Mouse (Mus musculus) cortical plate, adult 2 months (tissue): ENCODE data around the gene Rhox2b.
"Not testable (repeated sequence)": the region's sequence is repeated elsewhere in the genome, so short reads cannot be mapped to it uniquely, and the experiment has no call there.

Experiments used
- CTCF ChIP-seq: fragments of 200-500 bp; IDR thresholded peaks from 2 replicates; pipeline ENCODE4 v1.5.1; 2011; ENCODE audit warnings: mild to moderate bottlenecking, control low read depth, low read length; ENCODE audit not compliant: insufficient read depth; ENCODE audit errors: extremely low read depth
- POLR2A ChIP-seq: fragments of 200-500 bp; IDR thresholded peaks from 2 replicates; pipeline ENCODE4 v1.6.1; 2011; ENCODE audit warnings: mild to moderate bottlenecking, low read length, control low read depth; ENCODE audit not compliant: insufficient read depth; ENCODE audit errors: extremely low read depth

GRCm38 (mm10) chrX:37411767-37412166 is at the start of gene Rhox2b:
- not testable (repeated sequence) for TF ChIP-seq POLR2A, CTCF
